Mouse (Mus musculus) kidney, adult 2 months (tissue): Measurements from ENCODE around the gene Acvr1.

Experiments
- CTCF ChIP-seq: fragments of 200-500 bp; conservative IDR thresholded peaks from 2 replicates; pipeline ENCODE4 v1.5.1; 2011; ENCODE audit warnings: low read depth, mild to moderate bottlenecking, control low read depth, low read length, moderate library complexity, mixed read lengths; ENCODE audit not compliant: insufficient read depth, insufficient read length
- POLR2A ChIP-seq: fragments of 200-500 bp; IDR thresholded peaks from one replicate; pipeline ENCODE4 v1.6.1; 2011; ENCODE audit warnings: low read depth, low read length, control low read depth

DNA sequence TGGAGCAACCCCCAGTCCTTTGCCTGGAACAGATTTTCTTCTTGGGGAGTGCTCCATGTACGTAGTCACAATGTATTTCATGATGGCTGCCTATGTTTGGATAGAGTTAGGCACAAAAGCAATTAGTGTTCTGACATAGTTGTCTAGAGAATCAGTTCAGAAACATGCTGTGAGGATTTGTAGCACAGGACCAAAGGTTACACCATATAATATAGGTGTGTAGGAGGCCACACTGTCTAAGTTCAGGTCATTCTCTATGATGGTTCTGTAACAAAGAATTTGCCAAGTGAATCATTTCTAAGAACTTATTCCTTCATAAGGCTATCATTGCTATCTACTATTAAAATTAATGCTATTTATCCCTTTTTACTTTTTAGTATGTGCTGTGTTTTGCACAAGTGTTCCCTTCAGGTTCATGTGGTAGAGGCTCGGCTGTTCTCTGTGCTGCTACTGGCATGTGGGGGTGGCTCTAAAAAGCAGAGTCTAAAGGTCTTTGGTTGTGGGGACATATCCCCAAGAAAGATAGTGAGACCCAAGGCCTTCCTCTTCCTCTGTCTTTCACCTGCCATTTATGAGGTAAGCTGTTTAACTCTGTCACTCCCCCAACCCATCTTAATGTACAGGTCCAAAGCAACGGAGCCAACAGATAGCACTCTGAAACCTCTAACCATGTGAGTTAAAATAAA lies 205.5 kb downstream of the Acvr1 start:
- TF ChIP-seq POLR2A = no peak
- TF ChIP-seq CTCF = no peak
